Mouse (Mus musculus): ENCODE results near the gene 1110051M20Rik.

GRCm38 (mm10) chr2:91460076-91460475, 15.6 kb upstream of the 1110051M20Rik start:
- TF ChIP-seq POLR2A (IDR thresholded peaks at IDR 0.05; ENCODE audit: low read depth, low read length) (no peak), POLR2AphosphoS2 (IDR thresholded peaks at IDR 0.05; ENCODE audit: low read depth, low read length) (no peak), HCFC1 (IDR thresholded peaks at IDR 0.05; ENCODE audit: low read depth, low read length) (no peak), USF1 (IDR thresholded peaks at IDR 0.05; ENCODE audit: low read depth, low read length) (no peak), TBP (conservative IDR thresholded peaks at IDR 0.05; ENCODE audit: low read depth, low read length) (no peak), JUND (conservative IDR thresholded peaks at IDR 0.05; ENCODE audit: low read depth, low read length) (no peak), MAFK (IDR thresholded peaks at IDR 0.05; ENCODE audit: insufficient replicate concordance, low read length) (no peak), RAD21 (IDR thresholded peaks at IDR 0.05; ENCODE audit: low read depth, low read length) (no peak), UBTF (IDR thresholded peaks at IDR 0.05; ENCODE audit: low read depth, low read length) (no peak)
